Mouse (Mus musculus): ENCODE measurements around the gene Vti1a. TPM values are rescaled to one million over a fixed set of nuclear protein-coding genes. Genes with fewer than 3 reads are reported as not detected.

Gene Vti1a
- total RNA-seq, 2 experiments from 2014 or later: 53.6 to 56.2 TPM

GRCm38 (mm10) chr19:55607725-55608124 lies 291.6 kb downstream of the Vti1a start:
- DNase-seq (ENCODE audit: extremely low spot score in 1 of 2, low spot score in 1 of 2): no peak

- DNase-seq (ENCODE audit: extremely low spot score in 1 of 2, low spot score in 1 of 2): no peak
These were observed 292.8 kb downstream of the Vti1a start for GRCm38 (mm10) chr19:55608858-55609375.

GRCm38 (mm10) chr19:55609806-55610205 lies 293.7 kb downstream of the Vti1a start:
- DNase-seq (ENCODE audit: extremely low spot score in 1 of 2, low spot score in 1 of 2): no peak

GRCm38 (mm10) chr19:55615743-55616142 lies 299.6 kb downstream of the Vti1a start:
- no peak for DNase-seq (ENCODE audit: extremely low spot score in 1 of 2, low spot score in 1 of 2)

- DNase-seq (ENCODE audit: extremely low spot score in 1 of 2, low spot score in 1 of 2): no peak
These were observed 300.2 kb downstream of the Vti1a start for GRCm38 (mm10) chr19:55616276-55616675.

- no peak for DNase-seq (ENCODE audit: extremely low spot score in 1 of 2, low spot score in 1 of 2)
These were observed 300.8 kb downstream of the Vti1a start for GRCm38 (mm10) chr19:55616937-55617336.

GRCm38 (mm10) chr19:55618546-55618945 lies 302.5 kb downstream of the Vti1a start:
- DNase-seq (ENCODE audit: extremely low spot score in 1 of 2, low spot score in 1 of 2): no peak

- DNase-seq (ENCODE audit: extremely low spot score in 1 of 2, low spot score in 1 of 2): no peak
These were observed 304.4 kb downstream of the Vti1a start for GRCm38 (mm10) chr19:55620411-55621008.

- no peak for DNase-seq (ENCODE audit: extremely low spot score in 1 of 2, low spot score in 1 of 2)
These were observed 305.0 kb downstream of the Vti1a start for GRCm38 (mm10) chr19:55621011-55621625.

GRCm38 (mm10) chr19:55622821-55623220 lies 306.7 kb downstream of the Vti1a start:
- DNase-seq (ENCODE audit: extremely low spot score in 1 of 2, low spot score in 1 of 2): no peak

- no peak for DNase-seq (ENCODE audit: extremely low spot score in 1 of 2, low spot score in 1 of 2)
These were observed 307.5 kb downstream of the Vti1a start for GRCm38 (mm10) chr19:55623605-55624004.

GRCm38 (mm10) chr19:55626483-55626882 lies 310.4 kb downstream of the Vti1a start:
- DNase-seq (ENCODE audit: extremely low spot score in 1 of 2, low spot score in 1 of 2): no peak

GRCm38 (mm10) chr19:55626952-55627351 lies 310.9 kb downstream of the Vti1a start:
- no peak for DNase-seq (ENCODE audit: extremely low spot score in 1 of 2, low spot score in 1 of 2)

GRCm38 (mm10) chr19:55635488-55635887 lies 319.4 kb downstream of the Vti1a start:
- no peak for DNase-seq (ENCODE audit: extremely low spot score in 1 of 2, low spot score in 1 of 2)

GRCm38 (mm10) chr19:55640251-55640650 lies 324.2 kb downstream of the Vti1a start:
- no peak for DNase-seq (ENCODE audit: extremely low spot score in 1 of 2, low spot score in 1 of 2)

- DNase-seq (ENCODE audit: extremely low spot score in 1 of 2, low spot score in 1 of 2): no peak
These were observed 325.8 kb downstream of the Vti1a start for GRCm38 (mm10) chr19:55641891-55642290.

- DNase-seq (ENCODE audit: extremely low spot score in 1 of 2, low spot score in 1 of 2): no peak
These were observed 326.3 kb downstream of the Vti1a start for GRCm38 (mm10) chr19:55642361-55642760.

- no peak for DNase-seq (ENCODE audit: extremely low spot score in 1 of 2, low spot score in 1 of 2)
These were observed 327.3 kb downstream of the Vti1a start for GRCm38 (mm10) chr19:55643288-55643901.

GRCm38 (mm10) chr19:55643931-55644330 lies 327.8 kb downstream of the Vti1a start:
- DNase-seq (ENCODE audit: extremely low spot score in 1 of 2, low spot score in 1 of 2): no peak

- no peak for DNase-seq (ENCODE audit: extremely low spot score in 1 of 2, low spot score in 1 of 2)
These were observed 333.3 kb downstream of the Vti1a start for GRCm38 (mm10) chr19:55649363-55649762.

- no peak for DNase-seq (ENCODE audit: extremely low spot score in 1 of 2, low spot score in 1 of 2)
These were observed 334.9 kb downstream of the Vti1a start for GRCm38 (mm10) chr19:55651017-55651416.

Data from layer of hippocampus, postnatal 25 days (tissue).